In the genomic region with DNA sequence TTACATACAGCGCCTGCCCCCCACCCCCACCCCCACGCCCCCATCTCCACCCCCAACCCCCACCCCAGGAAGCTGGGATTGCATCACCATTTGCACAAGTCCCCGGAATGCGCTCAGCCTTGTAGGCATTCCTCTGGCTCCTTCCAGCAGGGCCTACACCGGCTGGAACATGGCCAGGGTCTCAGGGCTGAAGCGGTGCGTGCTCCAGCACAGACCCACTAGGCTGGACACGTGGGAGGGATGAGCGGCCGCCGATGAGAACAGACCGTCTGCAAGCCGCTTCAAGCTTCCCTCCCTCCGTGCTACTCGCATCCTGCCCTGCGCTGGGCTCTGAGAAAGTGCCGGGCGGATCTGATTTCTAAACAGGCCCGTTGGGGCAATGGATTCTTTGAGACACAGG, we compare ENCODE assay signal across 9 mouse cellular contexts. TPM values are rescaled to one million over a fixed set of nuclear protein-coding genes. Genes with fewer than 3 reads are reported as not detected.
DNase-seq lines count a peak whose midpoint lies in the region; ATAC-seq lines count a peak whose summit lies in the region.
"Had no signal": no experiment of that assay in that cellular context is flagged by ENCODE, and none has a peak within 500 bp of the region (broad histone marks: within the 10 kb centered on the region; RNA-seq: fewer than 3 reads in every experiment).

No protein-coding gene starts in this region.

- ATAC-seq in megakaryocyte, adult 5-6 weeks (ENCODE audit: poor library complexity, severe bottlenecking) = 0 out of 2 replicates have a peak, but pooled peaks have one; percentile 10

- H3K9me3 ChIP-seq in forebrain, embryonic 10.5 days = peaks cover 4% of the 10 kb centered on the region; the same call in 1 of the 2 replicates

- peaks cover 44% of the 10 kb centered on the region for H3K4me1 ChIP-seq in forebrain, embryonic 10.5 days

- DNase-seq in 3134 (ENCODE audit: extremely low read depth, insufficient read length, low spot score) = peak; percentile 76
- peak; percentile 90 for DNase-seq in adrenal gland, adult 2 months
- peak; percentile 42 for DNase-seq in forebrain, embryonic 10.5 days (ENCODE audit: extremely low spot score, low spot score)
- DNase-seq in heart, postnatal 14 days = peak; percentile 73 to 74
- DNase-seq in kidney, postnatal 36 days = peak; percentile 66 to 70
- peak; percentile 26 for DNase-seq in right cerebral cortex, postnatal 25 days
- no peak for DNase-seq in natural killer cell, adult 2 months (ENCODE audit: low spot score in 2 of 2)

- peaks cover 60% of the 10 kb centered on the region for H3K27me3 ChIP-seq in forebrain, embryonic 10.5 days (ENCODE audit: poor library complexity, severe bottlenecking)

- 5% methylated on average over 19 of the region's 19 CpGs for WGBS in forebrain, embryonic 10.5 days

- peak overlapping the region; percentile 76 for H3K27ac ChIP-seq in forebrain, embryonic 10.5 days

- peaks cover 6% of the 10 kb centered on the region for H3K36me3 ChIP-seq in forebrain, embryonic 10.5 days (replicated peaks)

- H3K4me3 ChIP-seq in forebrain, embryonic 10.5 days = peak overlapping the region; percentile 32

- intact Hi-C loops in heart, postnatal 14 days (cut with DNase I) = loop anchor here (5.0 kb wide), 1 partner anchor 169 kb away; no protein-coding TSS in a partner anchor

RNA-seq across cellular contexts. Expression of gene Trmo, which starts 18.2 kb away (rescaled TPM):
- 1 to 10 TPM; 4.8 to 7.1 TPM for total RNA-seq in adrenal gland, adult 2 months (2021)
- polyA plus RNA-seq in adrenal gland, adult 2 months (2012; rRNA removed) = 2.5 and 4.3 TPM in 2 replicates
- 10.4 and 13.8 TPM in 2 replicates for polyA plus RNA-seq in forebrain, embryonic 10.5 days (2016; fragmentation: Nextera tagmentation; extraction: Ambion mirVana)
- total RNA-seq in heart, postnatal 14 days (2021) = 1 to 10 TPM; 4.3 to 4.8 TPM
- 6.9 and 8.4 TPM in 2 replicates for total RNA-seq in megakaryocyte, adult 5-6 weeks (2015)
- total RNA-seq in megakaryocyte, adult 5-6 weeks (2017) = 6.8 and 9.0 TPM in 2 replicates

RNA-seq across cellular contexts. Expression of gene Foxe1, which starts 27.6 kb away (rescaled TPM):
- not detected for total RNA-seq in adrenal gland, adult 2 months (2021)
- 0.42 and 0.44 TPM in 2 replicates for polyA plus RNA-seq in adrenal gland, adult 2 months (2012; rRNA removed)
- polyA plus RNA-seq in forebrain, embryonic 10.5 days (2016; fragmentation: Nextera tagmentation; extraction: Ambion mirVana) = 0.05 TPM in 1 of 2 replicates, not detected in the other
- not detected for total RNA-seq in heart, postnatal 14 days (2021)
- 0.11 TPM in 1 of 2 replicates, not detected in the other for total RNA-seq in megakaryocyte, adult 5-6 weeks (2015)
- not detected in 2 replicates for total RNA-seq in megakaryocyte, adult 5-6 weeks (2017)
- total RNA-seq: left cerebral cortex, postnatal 36 days had no signal

RNA-seq across cellular contexts. Expression of gene Hemgn, which starts 42.3 kb away (rescaled TPM):
- total RNA-seq in adrenal gland, adult 2 months (2021) = not detected
- polyA plus RNA-seq in adrenal gland, adult 2 months (2012; rRNA removed) = not detected in 2 replicates
- polyA plus RNA-seq in forebrain, embryonic 10.5 days (2016; fragmentation: Nextera tagmentation; extraction: Ambion mirVana) = 13.8 and 19.7 TPM in 2 replicates
- total RNA-seq in heart, postnatal 14 days (2021) = under 1 TPM; 0.54 to 0.60 TPM
- total RNA-seq in megakaryocyte, adult 5-6 weeks (2015) = 4.8 and 12.0 TPM in 2 replicates
- total RNA-seq in megakaryocyte, adult 5-6 weeks (2017) = 5.8 and 11.8 TPM in 2 replicates
- total RNA-seq: left cerebral cortex, postnatal 36 days had no signal

Comparison
In these comparisons a context has a peak if more than half of its experiments do, and no peak if none do; other contexts are left out.
1. DNase-seq: peak in 3134 (single experiment), adrenal gland, adult 2 months (single experiment), forebrain, embryonic 10.5 days (single experiment), heart, postnatal 14 days (2 of 2), kidney, postnatal 36 days (2 of 2) and right cerebral cortex, postnatal 25 days (single experiment); none in natural killer cell, adult 2 months (0 of 2).